Mouse (Mus musculus) megakaryocyte, embryonic 14.5 days (primary cell): ENCODE data around the gene Iqck. TPM values are rescaled to one million over a fixed set of nuclear protein-coding genes. Genes with fewer than 3 reads are reported as not detected.
A peak's percentile ranks its signal among the peaks of the same experiment; 100 is the strongest.

Source experiments
- H3K27me3 ChIP-seq: replicated peaks from 2 replicates; pipeline ENCODE3; 2012; ENCODE audit warnings: inconsistent platforms
- H3K36me3 ChIP-seq: replicated peaks from 2 replicates; pipeline ENCODE3; 2012; ENCODE audit warnings: low read length, inconsistent platforms, mixed read lengths
- H3K4me1 ChIP-seq: 2 replicates; pipeline ENCODE4 v1.6.1; 2012; ENCODE audit warnings: inconsistent platforms
- H3K4me3 ChIP-seq: replicated peaks from 2 replicates; pipeline ENCODE3; 2012; ENCODE audit warnings: moderate library complexity, mild to moderate bottlenecking, inconsistent platforms
- H3K9me3 ChIP-seq: 2 replicates; pipeline ENCODE4 v1.6.1; 2012; ENCODE audit warnings: inconsistent platforms
- FLI1 ChIP-seq: IDR thresholded peaks from 2 replicates; pipeline ENCODE4 v1.6.1; 2012; ENCODE audit warnings: low read length, inconsistent platforms, mixed read lengths
- GATA1 ChIP-seq: IDR thresholded peaks from 3 replicates; pipeline ENCODE4 v1.6.1; 2012; ENCODE audit warnings: mixed read lengths, low read length, inconsistent platforms, borderline replicate concordance
- polyA plus RNA-seq: library from polyadenylated mRNA; stranded (reverse); fragments of >175 nt; gene quantifications from 2 replicates; pipeline ENCODE4 v1.2.3, GENCODE M21; 2012; ENCODE audit warnings: low replicate concordance; ENCODE audit not compliant: insufficient read depth

The Iqck gene
- polyA plus RNA-seq, 1 experiment: 0.08 TPM

- Histone ChIP-seq H3K9me3 (no peaks in the 10 kb centered on the region), H3K4me1 (peaks cover 27% of the 10 kb centered on the region)
Measured at GRCm38 (mm10) chr7:118991341-118991884, 135.9 kb downstream of the Iqck start.

GRCm38 (mm10) chr7:118992080-118992560 is 136.6 kb downstream of the Iqck start:
- TF ChIP-seq FLI1: no peak
- TF ChIP-seq GATA1: no peak
- Histone ChIP-seq H3K4me3 (no peak overlapping the region), H3K4me1 (peaks cover 27% of the 10 kb centered on the region), H3K36me3 (no peaks in the 10 kb centered on the region), H3K9me3 (no peaks in the 10 kb centered on the region), H3K27me3 (peaks cover 85% of the 10 kb centered on the region)

More at GRCm38 (mm10) chr7:118991341-118991884, 135.9 kb downstream of the Iqck start:
- Histone ChIP-seq H3K4me3 (no peak overlapping the region), H3K27me3 (peaks cover 85% of the 10 kb centered on the region), H3K36me3 (no peaks in the 10 kb centered on the region)
- TF ChIP-seq GATA1 (no peak), FLI1 (no peak)

- H3K4me3 ChIP-seq: no peak overlapping the region
- H3K4me1 ChIP-seq: peaks cover 30% of the 10 kb centered on the region
- H3K9me3 ChIP-seq: 0 out of 2 replicates have a peak, but pooled peaks cover 2% of the 10 kb centered on the region
- TF ChIP-seq GATA1 (no peak), FLI1 (no peak)
- no peaks in the 10 kb centered on the region for H3K36me3 ChIP-seq
- H3K27me3 ChIP-seq: peaks cover 81% of the 10 kb centered on the region
Measured at GRCm38 (mm10) chr7:118992623-118993405, 137.3 kb downstream of the Iqck start.

- no peak for TF ChIP-seq GATA1
- TF ChIP-seq FLI1: no peak
- peak overlapping the region; percentile 50 for H3K4me3 ChIP-seq
Measured at GRCm38 (mm10) chr7:118993597-118994230, 138.2 kb downstream of the Iqck start.

GRCm38 (mm10) chr7:118994231-118994842 is 138.8 kb downstream of the Iqck start:
- Histone ChIP-seq H3K4me1 (peaks cover 30% of the 10 kb centered on the region), H3K36me3 (no peaks in the 10 kb centered on the region), H3K27me3 (peaks cover 76% of the 10 kb centered on the region), H3K9me3 (0 out of 2 replicates have a peak, but pooled peaks cover 3% of the 10 kb centered on the region), H3K4me3 (peak overlapping the region; percentile 88)
- TF ChIP-seq GATA1 (no peak), FLI1 (no peak)

More at GRCm38 (mm10) chr7:118993597-118994230, 138.2 kb downstream of the Iqck start:
- H3K27me3 ChIP-seq: peaks cover 79% of the 10 kb centered on the region
- no peaks in the 10 kb centered on the region for H3K36me3 ChIP-seq
- peaks cover 30% of the 10 kb centered on the region for H3K4me1 ChIP-seq
- 0 out of 2 replicates have a peak, but pooled peaks cover 3% of the 10 kb centered on the region for H3K9me3 ChIP-seq

GRCm38 (mm10) chr7:118995007-118995406 is 139.5 kb downstream of the Iqck start, which contains the start of gene Gprc5b:
Gene Gprc5b (minus strand): TSS chr7:118995211.
- H3K4me3 ChIP-seq: peak within 1 kb of the TSS; percentile 88
- peaks cover 72% of the 10 kb centered on the region for H3K27me3 ChIP-seq
- H3K36me3 ChIP-seq: no peaks in the 10 kb centered on the region
- no peak for TF ChIP-seq GATA1
- TF ChIP-seq FLI1: no peak
- H3K4me1 ChIP-seq: peaks cover 30% of the 10 kb centered on the region
- H3K9me3 ChIP-seq: 0 out of 2 replicates have a peak, but pooled peaks cover 3% of the 10 kb centered on the region

- TF ChIP-seq FLI1 (no peak), GATA1 (no peak)
- H3K4me3 ChIP-seq: peak overlapping the region; percentile 88
- 0 out of 2 replicates have a peak, but pooled peaks cover 3% of the 10 kb centered on the region for H3K9me3 ChIP-seq
- peaks cover 30% of the 10 kb centered on the region for H3K4me1 ChIP-seq
- H3K27me3 ChIP-seq: peaks cover 69% of the 10 kb centered on the region
- no peaks in the 10 kb centered on the region for H3K36me3 ChIP-seq
Measured at GRCm38 (mm10) chr7:118995671-118996070, 140.1 kb downstream of the Iqck start.

GRCm38 (mm10) chr7:118996137-118996837 is 140.7 kb downstream of the Iqck start:
- H3K27me3 ChIP-seq: peaks cover 69% of the 10 kb centered on the region

GRCm38 (mm10) chr7:118999857-119000256 is 144.3 kb downstream of the Iqck start:
- no peaks in the 10 kb centered on the region for H3K36me3 ChIP-seq
- peaks cover 17% of the 10 kb centered on the region for H3K4me1 ChIP-seq
- TF ChIP-seq FLI1 (no peak), GATA1 (no peak)
- H3K9me3 ChIP-seq: 0 out of 2 replicates have a peak, but pooled peaks cover 3% of the 10 kb centered on the region
- peaks cover 59% of the 10 kb centered on the region for H3K27me3 ChIP-seq
- H3K4me3 ChIP-seq: no peak overlapping the region

More at GRCm38 (mm10) chr7:118996137-118996837, 140.7 kb downstream of the Iqck start:
- Histone ChIP-seq H3K4me3 (peak overlapping the region; percentile 71), H3K36me3 (no peaks in the 10 kb centered on the region), H3K9me3 (0 out of 2 replicates have a peak, but pooled peaks cover 3% of the 10 kb centered on the region), H3K4me1 (peaks cover 30% of the 10 kb centered on the region)
- TF ChIP-seq GATA1: no peak
- TF ChIP-seq FLI1: no peak
